Mouse (Mus musculus): ENCODE results near the gene Tbx10.

- TF ChIP-seq POLR2A (IDR thresholded peaks at IDR 0.05; ENCODE audit: low read depth, low read length) (no peak), CTCF (IDR thresholded peaks at IDR 0.05; ENCODE audit: extremely low read depth, insufficient read length, insufficient replicate concordance, low read depth, low read length) (no peak)
Observed at GRCm38 (mm10) chr19:4005091-4005490, 12.5 kb downstream of the Tbx10 start.

All from small intestine, adult 2 months (tissue).